ENCODE assay signal across 25 mouse cellular contexts in genomic region chr2:32922564-32922963, GRCm38 (mm10).
"Had no signal": no experiment of that assay in that cellular context is flagged by ENCODE, and none has a peak within 500 bp of the region (broad histone marks: within the 10 kb centered on the region; RNA-seq: fewer than 3 reads in every experiment).

No protein-coding gene starts in this region.

- H3K27ac ChIP-seq: heart, embryonic 10.5 days; heart, embryonic 13.5 days; heart, embryonic 15.5 days; hindbrain, embryonic 13.5 days; hindbrain, embryonic 15.5 days; hindbrain, postnatal 0 days; kidney, embryonic 15.5 days; kidney, postnatal 0 days; limb, embryonic 12.5 days had no signal

- DNase-seq: gastrocnemius, postnatal 14 days; gastrocnemius, postnatal 36 days; heart, adult 18-20 months; heart, postnatal 14 days; heart, postnatal 36 days; kidney, adult 11 months; kidney, adult 2 months; kidney, adult 9 months; kidney, postnatal 14 days; kidney, postnatal 36 days; layer of hippocampus, adult 9-11 months; layer of hippocampus, postnatal 36 days; left cerebral cortex, postnatal 4 days; liver had no signal

- ATAC-seq: hindbrain, postnatal 0 days; intestine, embryonic 16.5 days had no signal

- H3K4me2 ChIP-seq: heart, embryonic 13.5 days; heart, embryonic 15.5 days; hindbrain, embryonic 13.5 days; hindbrain, embryonic 15.5 days; kidney, embryonic 15.5 days; limb, embryonic 12.5 days; liver, embryonic 11.5 days had no signal

- H3K9me3 ChIP-seq: heart, embryonic 10.5 days; heart, embryonic 13.5 days; heart, embryonic 15.5 days; hindbrain, embryonic 13.5 days; hindbrain, embryonic 15.5 days; kidney, embryonic 15.5 days; limb, embryonic 12.5 days had no signal

- H3K9ac ChIP-seq: heart, embryonic 13.5 days; heart, embryonic 15.5 days; hindbrain, embryonic 13.5 days; hindbrain, embryonic 15.5 days; kidney, embryonic 15.5 days; limb, embryonic 12.5 days had no signal

- H3K27me3 ChIP-seq: heart, embryonic 13.5 days; heart, embryonic 15.5 days; hindbrain, embryonic 13.5 days; hindbrain, embryonic 15.5 days; kidney, embryonic 15.5 days; limb, embryonic 12.5 days had no signal

- H3K4me1 ChIP-seq: heart, embryonic 13.5 days; hindbrain, embryonic 13.5 days; hindbrain, embryonic 15.5 days had no signal

- H3K4me3 ChIP-seq: heart, embryonic 10.5 days; heart, embryonic 13.5 days; heart, embryonic 15.5 days; hindbrain, embryonic 13.5 days; hindbrain, embryonic 15.5 days; kidney, embryonic 15.5 days; limb, embryonic 12.5 days had no signal
